Mouse (Mus musculus) spleen, postnatal 14 days (tissue): ENCODE results near the gene Dmac2.
A peak's percentile ranks its signal among the peaks of the same experiment; 100 is the strongest.

Experiments
- DNase-seq, 2 experiments: peaks; one replicate each; pipeline ENCODE4 v3.0.0; 2021 to 2022; ENCODE audit warnings: low spot score in 2 of 2

Dmac2 gene

DNA sequence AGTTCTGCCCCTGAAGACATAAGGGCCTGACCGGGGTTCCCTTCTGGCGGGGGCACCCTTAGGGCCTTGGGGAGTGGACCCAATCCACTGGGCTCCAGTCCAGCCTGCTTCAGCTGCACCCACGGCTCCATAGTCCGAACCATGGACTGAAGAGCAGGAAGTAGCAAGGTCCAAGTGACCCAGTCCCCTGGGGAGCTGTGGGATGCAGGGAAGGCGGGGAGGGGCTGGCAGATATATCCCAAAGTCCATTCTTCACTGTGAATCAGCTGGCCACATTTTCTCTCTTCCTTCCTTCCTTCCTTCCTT, 3.6 kb upstream of the Dmac2 start, which contains the start of gene Erich4:
Erich4 (minus strand) TSS at position 187 of the 306 bp plus-strand sequence.
- DNase-seq, result no peak

DNA sequence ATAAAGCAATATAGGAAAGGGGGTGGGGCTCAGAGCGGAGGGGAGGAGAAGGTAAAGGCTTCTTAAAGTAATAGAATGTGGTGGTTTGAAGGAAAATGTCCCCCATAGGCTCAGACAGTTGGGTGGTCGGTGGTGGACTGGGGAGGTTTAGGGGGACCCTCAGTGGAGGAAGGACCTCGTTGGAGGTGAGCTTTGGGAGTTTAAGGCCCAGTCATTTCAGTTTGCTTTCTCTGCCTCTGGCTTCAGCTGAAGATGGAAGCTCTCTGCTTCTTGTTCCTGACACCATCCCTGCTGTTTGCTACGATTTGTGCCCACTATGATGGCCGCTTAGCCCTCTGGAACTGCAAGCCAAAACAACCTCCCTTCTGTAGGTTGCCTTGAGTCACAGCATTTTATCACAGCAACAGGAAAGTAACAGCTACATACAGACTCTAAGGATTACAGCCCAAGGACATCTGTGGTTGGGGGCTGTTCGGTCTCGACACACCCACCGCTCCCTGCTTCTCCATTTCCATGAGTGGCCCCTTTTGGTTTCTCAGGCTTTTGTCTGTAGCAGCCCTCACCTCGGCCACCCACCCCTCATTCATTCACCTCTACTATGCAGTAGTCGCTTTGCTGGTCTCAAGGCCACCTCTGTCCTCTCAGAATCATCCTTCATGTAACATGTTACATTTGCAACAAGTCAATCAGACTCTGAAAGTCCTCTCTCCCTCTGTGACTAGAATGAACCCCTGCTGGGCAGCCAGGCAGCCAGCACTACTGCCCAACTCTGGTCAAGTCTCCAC, 1.6 kb upstream of the Dmac2 start:
- peak in 1 of 2 experiments; percentile 3 for DNase-seq

DNA sequence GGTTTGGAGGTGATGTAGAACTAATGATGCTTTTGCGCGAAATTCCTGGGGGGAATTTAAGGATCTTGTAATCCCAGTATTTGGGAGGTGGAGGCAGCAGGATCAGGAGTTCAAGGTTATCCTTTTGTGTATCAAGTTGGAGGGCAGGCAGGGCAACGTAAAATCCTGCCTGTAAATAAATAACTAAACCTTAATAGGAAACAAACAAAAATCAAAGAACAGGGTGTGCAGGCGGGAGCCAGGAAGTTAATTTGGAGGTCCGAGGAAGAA, 443 bp downstream of the Dmac2 start:
- no peak for DNase-seq

DNA sequence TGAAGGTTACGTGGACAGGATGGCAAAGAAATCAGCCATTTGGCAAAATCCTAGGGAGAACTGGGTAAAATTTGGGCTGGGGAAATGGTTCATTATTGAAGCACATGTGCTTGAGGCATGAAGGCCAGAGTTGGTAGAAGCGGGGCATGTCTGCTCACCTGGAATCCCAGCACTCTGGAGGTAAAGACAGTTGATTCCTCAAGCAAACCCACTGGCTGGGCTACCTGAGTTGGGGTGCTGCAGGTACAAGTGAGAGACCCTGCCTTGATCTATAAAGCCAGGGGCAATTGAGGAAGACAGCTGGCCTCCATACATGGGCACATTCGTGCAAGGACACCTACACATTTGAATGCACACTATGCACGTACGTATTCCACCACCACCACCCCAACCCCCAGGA, 887 bp downstream of the Dmac2 start:
- no peak for DNase-seq

DNA sequence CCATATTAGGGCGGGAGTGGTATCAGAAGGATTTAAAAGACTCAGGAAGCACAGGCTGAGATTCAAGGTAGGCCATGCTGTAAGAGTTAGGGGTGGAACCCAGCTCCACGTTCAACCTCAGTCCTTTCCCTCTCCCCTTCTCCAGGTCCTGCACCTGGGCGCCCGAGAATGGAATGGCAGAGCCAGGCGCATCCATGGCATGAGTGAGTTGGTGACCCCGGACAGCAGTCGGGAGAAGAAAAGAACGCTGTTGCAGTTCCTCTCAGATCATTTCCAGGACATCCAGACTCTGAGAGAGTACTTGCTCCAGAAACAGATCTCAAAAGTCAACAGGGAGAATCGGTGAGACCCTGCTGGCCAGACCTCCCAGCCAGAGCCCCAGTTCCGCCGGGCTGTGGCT, 1.5 kb downstream of the Dmac2 start:
- no peak for DNase-seq

DNA sequence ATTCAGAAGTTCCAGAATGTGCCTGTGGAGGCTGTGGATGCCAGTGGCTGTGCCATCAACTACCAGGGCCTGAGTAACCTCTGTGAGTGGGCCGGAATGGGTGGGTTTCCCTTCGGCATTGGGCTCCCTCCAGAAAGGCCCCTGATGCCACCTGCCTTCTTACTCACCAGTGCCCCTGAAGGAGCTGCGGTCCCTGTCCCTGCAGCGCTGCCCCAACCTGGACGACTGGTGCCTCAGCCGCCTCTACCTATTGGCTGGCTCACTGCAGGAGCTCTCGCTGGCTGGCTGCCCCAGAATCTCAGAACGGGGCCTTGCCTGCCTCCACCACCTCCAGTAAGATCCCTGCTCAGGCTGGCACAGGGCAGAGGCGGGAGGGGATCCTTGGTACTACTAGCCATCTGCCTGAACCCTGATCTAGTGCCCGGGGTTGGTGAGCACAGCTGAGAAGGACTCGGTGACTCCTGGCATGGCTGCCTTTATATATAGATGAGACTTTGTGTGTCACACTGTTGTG, 4.7 kb downstream of the Dmac2 start:
- no peak for DNase-seq

DNA sequence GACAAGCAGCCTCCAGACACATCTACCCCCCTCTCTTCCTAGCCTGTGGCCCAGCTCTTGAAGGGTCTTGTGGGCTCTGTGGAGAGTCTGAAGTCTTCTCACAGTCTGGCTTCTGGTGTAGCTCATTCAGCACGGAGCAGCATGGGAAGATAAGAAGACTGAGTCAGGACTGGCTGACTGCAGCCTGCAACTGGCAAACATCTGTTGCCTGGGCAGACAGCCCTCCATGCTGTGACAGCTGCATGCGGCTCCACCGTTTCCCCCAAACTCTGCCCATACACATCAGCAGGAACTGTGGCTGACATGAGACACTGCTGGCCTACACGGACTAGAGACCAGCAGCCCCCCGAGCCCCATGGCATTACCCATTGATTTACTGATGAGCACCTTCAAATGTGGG, 5.6 kb downstream of the Dmac2 start:
- no peak for DNase-seq

DNA sequence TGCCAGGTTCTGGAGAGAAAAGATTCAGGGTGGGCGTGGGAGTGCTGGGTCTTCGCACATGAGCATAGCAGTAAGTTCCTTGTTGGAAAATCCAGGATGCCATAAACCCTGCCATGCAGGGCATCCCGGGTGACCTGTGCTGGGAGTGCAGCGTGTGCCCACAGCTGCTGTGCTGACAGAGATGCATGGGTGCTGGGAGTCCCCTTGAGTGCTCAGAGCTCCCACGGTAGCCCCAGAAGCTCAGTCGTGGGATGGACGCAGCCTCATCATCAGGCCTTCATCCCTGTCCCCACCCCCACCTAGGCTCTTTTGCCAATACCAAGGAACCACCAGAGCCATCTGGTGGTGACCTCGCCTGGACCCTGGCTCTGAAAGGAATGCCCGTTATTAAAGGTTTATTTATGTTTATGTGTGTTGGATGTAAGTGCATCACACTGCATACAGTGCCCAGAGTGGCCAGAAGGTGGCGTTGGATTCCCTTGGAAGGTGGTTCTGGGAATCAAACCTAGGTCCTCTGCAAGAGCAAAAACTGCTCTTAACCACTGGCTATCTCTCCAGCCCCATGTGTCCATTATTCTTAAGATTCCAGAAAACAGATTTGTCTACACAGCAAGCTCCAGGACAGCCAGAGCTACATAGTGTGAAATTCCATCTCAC, 6.5 kb downstream of the Dmac2 start:
- peak in 1 of 2 experiments; percentile 53 for DNase-seq

DNA sequence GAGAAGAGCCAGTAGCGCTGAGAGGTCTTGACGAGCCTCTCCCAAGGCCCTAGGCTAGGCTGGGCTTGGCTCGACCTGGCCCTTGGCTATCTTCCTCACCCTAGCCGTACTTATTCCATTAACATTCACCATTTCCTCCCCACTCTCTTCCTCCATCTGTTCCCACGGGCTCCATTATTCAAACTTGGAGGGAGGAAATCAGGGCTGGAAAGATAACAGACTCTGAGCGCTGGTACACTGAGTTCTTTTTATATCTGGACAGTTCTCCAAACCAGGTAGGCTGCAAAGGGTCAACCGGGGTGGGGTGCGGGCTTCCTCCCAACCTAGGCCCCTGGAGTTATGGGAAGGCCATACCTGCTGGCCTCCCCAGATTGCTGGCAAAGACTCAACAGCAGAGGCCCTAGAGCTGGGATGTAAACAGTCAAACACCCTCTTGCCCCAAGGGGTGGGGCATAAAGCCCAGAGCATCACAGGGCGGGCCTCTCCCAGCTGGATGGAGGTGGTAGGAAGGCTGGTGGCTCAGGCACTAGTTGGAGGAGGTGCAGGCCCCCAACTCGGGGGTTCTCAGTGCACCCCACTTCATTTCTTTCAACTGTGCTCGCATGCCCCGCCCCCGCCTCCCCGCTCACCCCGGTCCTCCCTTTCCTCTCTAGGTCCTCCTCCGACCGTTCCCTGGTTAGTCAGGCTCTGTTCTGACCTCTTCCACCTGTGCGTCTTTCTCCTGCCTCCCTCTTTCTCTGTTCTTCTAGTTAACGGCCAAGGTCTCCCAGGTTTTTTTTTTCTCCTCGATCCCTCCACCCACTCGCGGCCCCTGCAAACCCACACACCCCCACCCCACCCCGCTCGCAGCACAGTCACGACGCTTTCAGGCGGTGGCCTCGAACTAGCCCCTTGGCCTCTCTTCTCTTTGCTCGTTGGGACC, 7.6 kb downstream of the Dmac2 start, which contains the start of gene B3gnt8:
B3gnt8 (plus strand) TSS at position 146 of the 922 bp plus-strand sequence.
- DNase-seq, result no peak

DNA sequence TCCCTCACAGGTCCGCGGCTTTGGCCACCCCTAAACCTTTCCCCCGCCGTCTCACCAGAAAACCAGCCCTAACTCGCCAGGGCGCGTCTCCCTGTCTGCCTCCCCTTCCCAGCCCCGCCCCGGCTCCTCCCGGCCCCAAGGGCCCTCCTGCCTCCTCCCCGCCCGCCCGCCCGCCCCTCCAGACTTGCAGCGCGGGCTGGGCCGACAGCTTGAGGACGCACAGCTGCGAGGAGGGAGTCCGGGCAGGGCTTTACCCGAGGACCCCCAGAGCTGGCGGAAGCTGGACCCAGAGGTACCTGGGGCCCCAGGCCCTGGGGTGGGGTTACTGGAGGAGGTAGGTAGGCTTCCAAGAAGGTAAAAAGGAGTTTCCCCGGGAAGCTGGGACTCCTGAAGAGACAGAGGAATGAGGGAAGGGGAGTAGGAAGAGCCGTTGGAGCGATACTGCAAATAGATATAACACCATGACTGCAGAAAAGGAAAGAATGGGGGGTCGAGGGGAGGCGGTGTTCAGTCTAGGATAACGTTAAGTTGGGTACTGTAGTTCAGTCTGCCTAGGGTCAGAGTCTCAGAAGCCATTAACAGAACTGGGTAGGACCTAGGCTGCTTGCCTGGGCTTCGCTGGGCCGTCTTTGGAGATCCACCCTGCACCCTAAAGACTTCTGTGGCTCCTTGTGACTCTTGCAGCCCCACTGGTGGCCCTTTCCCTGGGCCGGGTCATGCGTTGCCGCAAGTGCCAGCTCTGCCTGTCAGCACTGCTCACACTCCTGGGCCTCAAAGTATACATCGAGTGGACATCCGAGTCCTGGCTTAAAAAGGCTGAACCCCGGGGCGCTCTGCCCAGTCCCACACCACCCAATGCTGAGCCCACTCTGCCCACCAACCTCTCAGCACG, 8.5 kb downstream of the Dmac2 start:
- DNase-seq, result peak; percentile 29 to 58

DNA sequence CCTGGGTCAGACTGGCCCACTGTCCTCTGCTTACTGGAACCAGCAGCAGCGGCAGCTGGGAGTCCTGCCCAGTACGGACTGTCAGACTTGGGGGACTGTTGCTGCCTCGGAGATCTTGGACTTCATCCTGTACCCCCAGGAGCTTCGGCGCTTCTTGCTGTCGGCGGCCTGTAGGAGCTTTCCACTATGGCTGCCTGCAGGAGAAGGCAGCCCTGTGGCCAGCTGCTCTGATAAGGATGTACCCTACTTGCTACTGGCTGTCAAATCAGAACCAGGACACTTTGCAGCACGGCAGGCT, 9.1 kb downstream of the Dmac2 start:
- no peak for DNase-seq

DNA sequence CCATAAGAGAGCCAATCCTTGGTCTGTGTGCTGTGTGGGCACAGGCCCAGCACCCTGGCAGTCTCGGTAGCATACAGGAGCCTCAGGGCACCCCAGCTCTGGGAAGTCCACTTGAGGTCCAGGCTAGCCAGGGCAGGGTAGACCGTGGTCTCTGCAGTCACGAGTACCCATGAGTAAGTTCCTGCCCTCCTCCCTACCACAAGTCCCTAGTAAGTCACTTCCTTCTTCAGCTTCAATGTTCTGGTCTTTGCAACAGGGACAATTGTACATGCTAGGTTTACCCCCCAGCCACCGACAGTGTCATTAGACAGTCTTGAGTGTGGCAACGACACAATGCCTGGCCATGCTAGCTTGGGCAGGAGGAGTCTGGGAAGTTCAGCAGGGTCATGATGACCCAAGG, 13.5 kb downstream of the Dmac2 start:
- no peak for DNase-seq

DNA sequence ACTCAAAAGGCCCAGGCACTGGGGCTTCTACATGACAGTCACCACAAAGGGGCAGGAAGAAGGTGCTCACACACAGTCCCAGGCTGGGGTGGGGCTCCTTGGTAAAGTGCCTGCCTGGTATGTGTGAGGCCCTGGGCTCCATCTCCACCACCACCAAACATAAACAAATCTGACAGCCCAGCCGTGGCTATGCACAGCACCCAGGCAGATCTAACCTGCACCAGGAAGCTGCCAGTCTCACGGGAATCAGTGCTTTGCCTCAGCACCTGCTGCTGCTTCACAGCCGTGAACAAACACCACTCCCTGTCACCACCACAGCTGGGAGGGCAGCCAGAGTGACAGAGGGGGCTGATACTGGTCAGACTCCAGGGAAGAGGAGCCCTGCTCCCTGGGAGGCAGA, 17.2 kb downstream of the Dmac2 start:
- DNase-seq, result peak; percentile 47 to 64

DNA sequence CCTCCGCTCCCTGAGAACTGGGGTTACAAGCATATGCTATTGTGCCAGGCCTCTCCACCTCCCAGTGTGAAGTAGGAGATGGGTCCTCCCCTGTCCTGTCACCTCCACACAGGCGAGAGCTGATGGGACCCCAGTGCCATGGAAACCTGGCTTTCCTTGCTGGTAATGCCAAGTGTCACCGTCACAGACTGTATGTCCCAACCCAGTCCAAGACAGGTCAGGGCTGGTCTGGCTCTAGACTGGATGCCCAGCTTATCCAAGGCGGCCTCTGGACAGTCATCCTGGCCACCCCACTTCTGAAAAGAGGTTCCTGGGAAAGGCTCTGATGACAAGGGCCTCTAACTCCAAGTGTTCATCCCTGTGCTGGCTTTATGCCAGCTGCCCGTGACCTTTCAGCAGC, 17.9 kb downstream of the Dmac2 start:
- DNase-seq, result no peak

DNA sequence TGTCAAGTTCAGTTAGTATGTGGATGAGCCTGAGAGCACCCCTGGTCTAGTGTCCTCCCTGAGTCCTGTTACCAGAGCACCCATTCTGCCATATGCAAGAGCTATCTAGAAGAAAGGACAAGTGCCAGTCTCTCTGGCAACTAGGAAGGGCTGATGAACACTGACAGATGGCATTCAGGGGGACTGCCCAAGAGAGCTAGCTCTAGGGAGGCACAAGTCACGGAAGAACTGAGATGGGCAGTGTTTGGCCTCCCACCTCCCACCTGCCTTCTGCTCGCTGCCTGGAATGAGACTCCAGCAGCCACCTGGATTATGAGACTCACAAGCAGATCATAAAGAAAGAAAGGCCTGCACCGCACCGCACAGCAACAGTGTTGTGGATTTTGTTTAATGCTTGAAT, 20.5 kb downstream of the Dmac2 start:
- no peak for DNase-seq

DNA sequence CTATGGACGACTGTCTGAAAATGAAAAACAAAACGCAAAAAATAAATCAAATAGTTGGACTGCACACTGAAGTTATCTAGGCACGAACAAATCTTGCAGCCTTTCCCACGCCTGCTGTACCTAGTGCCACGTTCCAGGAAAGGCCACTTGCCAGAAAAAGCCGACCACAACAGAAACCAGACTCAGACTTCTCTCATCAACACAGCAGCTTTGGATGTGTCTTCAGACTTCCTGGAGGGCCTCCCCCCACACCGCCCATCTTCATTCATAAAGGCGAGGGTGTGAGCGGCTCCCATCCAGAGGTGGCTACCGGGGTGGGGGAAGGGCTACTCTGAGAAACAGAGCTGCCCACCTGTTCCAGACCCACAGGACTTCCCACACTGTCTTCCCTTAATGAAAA, 24.9 kb downstream of the Dmac2 start:
- no peak for DNase-seq

DNA sequence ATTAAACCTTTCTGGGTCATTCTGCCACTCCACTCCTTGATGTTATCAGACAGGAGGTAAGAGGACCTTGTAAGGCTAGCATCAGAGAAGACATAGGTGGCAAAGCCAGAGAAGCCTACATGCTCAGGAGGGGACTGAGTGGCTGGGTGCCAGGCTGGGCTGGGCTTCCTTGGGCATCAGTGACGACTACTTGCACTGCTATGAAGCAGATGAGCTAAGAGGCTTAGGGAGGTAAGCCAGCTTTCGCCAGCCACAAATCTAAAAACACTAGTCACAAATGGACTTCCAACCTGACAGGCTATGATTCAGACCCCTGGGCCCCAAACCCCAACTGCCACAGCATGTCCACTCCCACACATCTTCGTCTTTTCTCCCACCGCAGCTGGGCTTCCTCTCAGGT, 25.4 kb downstream of the Dmac2 start:
- no peak for DNase-seq

DNA sequence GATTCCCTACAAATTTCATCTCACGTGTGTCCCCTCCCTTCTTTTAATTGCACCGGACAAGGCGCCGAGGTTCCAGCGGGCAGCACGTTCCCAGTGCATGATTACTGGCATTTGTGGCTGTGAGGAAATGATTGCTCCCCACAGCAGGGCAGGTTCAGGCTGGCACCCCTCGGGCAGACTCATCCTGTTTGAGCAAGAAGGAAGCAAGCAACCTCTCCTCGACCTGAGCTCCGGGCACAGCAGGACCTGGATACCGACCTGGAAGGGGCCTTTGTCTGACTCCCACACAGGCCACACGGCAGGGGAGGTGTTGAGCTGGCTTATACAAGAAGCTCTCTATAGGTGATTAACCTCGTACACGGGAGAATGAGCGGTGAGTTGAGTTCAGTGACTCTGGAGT, 25.9 kb downstream of the Dmac2 start:
- no peak for DNase-seq

DNA sequence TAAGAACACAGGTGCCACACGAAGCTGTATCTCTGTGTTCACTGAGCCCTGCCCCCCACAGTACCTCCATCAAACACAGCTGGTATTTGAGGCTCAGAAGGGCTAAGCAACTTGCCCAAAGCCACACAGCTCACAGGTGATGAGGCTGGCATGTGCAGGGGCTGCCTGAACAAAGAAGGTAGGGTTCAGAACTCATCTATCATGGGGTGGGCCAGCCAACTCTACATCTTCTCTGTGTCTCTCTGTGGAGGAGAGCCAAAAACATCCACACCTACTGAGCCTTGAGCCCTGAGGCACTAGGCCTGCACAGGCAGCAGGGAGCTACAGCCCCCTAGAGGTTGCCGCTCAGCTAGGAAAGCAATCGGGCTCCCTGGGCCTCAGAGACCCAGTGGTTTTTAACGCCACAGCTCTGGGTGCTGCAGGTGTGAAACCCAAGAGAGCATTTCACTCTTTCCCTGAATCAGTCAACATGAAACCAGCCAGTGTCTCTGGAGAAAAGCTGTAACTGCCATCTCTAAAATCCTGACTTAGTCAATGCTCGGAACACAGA, 28.4 kb downstream of the Dmac2 start:
- peak in 1 of 2 experiments; percentile 50 for DNase-seq

DNA sequence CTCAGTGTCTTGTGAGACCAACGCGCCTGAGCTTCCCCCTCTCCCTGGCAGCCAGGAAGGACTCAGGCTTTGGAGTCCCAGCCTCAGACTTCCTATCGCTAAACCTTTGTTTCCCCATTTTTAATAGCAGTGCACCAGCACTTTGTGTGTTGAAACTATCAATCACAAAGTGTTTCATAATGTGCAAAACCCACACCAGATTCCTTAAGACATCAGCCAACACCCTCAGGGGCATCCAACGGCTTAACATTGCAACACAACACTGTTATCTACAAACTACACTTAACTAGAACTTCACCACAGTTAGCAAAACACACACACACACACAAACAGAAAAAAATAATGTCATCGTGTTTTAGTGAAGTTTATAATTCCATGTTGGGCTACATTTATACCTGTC, 30.6 kb downstream of the Dmac2 start:
- DNase-seq, result no peak

DNA sequence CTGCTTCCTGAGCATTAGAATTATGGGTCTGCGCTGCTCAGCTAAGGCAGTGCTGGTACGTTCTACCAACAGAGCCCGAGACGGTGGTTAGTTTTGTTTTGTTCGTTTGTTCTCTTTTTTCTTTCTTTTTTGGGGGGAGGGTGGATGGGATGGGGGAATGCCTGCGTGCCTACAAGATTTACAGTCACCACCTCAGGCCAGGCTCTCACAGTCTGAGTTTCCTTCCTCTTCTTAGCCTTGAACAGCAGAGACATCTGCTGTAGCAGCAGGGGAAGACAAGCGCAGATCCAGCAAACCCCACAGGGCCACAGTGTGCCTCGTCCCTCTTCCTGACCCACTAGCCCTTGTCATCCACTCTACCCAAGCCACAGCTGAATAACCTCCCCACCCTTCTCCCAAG, 32.1 kb downstream of the Dmac2 start:
- no peak for DNase-seq
